Mouse (Mus musculus): ENCODE results near the gene Erp44. TPM values are rescaled to one million over a fixed set of nuclear protein-coding genes. Genes with fewer than 3 reads are reported as not detected.

Gene Erp44
- polyA plus RNA-seq, 1 experiment from 2014 or later: 84.5 TPM

DNA sequence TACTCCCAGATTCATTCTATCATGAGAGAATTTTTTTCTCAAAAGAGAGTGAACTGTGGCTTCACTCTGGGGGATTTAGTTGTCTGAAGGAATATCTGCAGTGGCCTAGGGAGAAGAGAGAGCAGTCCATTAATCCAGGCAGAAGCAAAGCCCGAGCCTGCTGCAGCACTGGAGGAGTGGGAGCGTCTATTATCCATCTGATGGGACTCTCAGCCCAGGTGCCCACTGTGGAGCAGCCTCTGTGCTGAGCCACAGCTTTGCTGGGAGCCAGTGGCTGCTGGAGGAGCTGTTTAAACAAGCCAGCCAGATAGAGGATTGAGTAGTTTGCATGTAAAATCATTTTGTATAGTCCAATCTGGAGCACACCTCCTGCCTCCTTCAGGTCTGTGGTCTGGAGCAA is 98.4 kb downstream of the Erp44 start:
- H3K9ac ChIP-seq (replicated peaks; ENCODE audit: low read length): no peak overlapping the region
- no peaks in the 10 kb centered on the region for H3K27me3 ChIP-seq (ENCODE audit: control insufficient read depth, insufficient read depth, low read length)
- H3K4me3 ChIP-seq (ENCODE audit: low read depth, low read length): no peak overlapping the region
- DNase-seq (ENCODE audit: low spot score) (no peak), ATAC-seq (replicated peaks; ENCODE audit: insufficient number of reproducible peaks, low FRiP score, low TSS enrichment, low read depth) (no peak)
- no peaks in the 10 kb centered on the region for H3K9me3 ChIP-seq (replicated peaks; ENCODE audit: control insufficient read depth, low read length)
- no peak overlapping the region for H3K4me2 ChIP-seq (ENCODE audit: low read depth, low read length)
- H3K36me3 ChIP-seq (replicated peaks; ENCODE audit: control insufficient read depth, insufficient read depth, low read depth, low read length): no peaks in the 10 kb centered on the region
- H3K4me1 ChIP-seq (ENCODE audit: control insufficient read depth, insufficient read depth, low read length): no peaks in the 10 kb centered on the region
- WGBS: 13% methylated on average over 2 of the region's 2 CpGs
- H3K27ac ChIP-seq (replicated peaks; ENCODE audit: low read depth, low read length): no peak overlapping the region

DNA sequence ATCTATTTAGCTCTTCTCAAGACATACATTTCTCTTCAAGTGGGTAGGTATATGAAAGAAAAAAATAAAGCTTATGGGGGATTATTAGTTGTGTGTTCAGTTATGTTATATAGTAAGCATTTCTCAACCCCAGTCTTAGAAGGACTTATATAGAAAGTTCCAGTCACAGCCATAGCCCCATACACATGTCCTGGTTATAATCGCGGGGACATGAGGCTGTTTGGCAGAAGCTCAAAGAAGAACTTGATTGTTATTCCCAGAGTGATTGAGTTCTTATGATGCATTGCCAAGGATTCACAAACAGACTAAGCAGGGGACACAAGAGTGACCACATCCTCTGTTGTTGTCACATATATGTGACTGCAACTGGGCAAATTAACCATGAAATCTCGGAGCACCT is 103.7 kb downstream of the Erp44 start:
- DNase-seq (ENCODE audit: low spot score) (no peak), ATAC-seq (replicated peaks; ENCODE audit: insufficient number of reproducible peaks, low FRiP score, low TSS enrichment, low read depth) (no peak)
- WGBS: 92% methylated on average over 3 of the region's 3 CpGs
- no peak overlapping the region for H3K27ac ChIP-seq (replicated peaks; ENCODE audit: low read depth, low read length)
- no peaks in the 10 kb centered on the region for H3K27me3 ChIP-seq (ENCODE audit: control insufficient read depth, insufficient read depth, low read length)
- no peaks in the 10 kb centered on the region for H3K4me1 ChIP-seq (ENCODE audit: control insufficient read depth, insufficient read depth, low read length)
- no peaks in the 10 kb centered on the region for H3K36me3 ChIP-seq (replicated peaks; ENCODE audit: control insufficient read depth, insufficient read depth, low read depth, low read length)
- no peak overlapping the region for H3K4me3 ChIP-seq (ENCODE audit: low read depth, low read length)
- H3K4me2 ChIP-seq (ENCODE audit: low read depth, low read length): no peak overlapping the region
- no peaks in the 10 kb centered on the region for H3K9me3 ChIP-seq (replicated peaks; ENCODE audit: control insufficient read depth, low read length)
- H3K9ac ChIP-seq (replicated peaks; ENCODE audit: low read length): no peak overlapping the region

DNA sequence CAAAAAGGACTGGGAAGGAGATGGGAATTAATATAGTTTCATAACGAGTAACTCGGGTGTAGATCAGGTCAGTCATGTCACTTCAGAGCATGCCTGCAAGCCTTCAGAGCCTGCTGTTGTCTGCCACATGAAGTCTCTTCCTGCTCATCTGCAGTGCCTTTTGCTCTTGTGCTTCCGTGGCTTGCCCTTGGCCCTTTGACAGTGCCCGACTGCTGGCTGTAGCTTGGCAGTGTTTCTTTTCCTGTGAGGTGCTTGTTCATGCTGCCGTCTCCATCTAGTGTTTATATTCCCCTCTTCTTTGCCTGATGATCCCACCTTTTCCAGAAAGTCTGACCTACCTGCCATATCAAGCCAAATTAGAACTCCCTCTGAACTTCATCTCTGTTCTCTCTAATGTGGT is 115.5 kb downstream of the Erp44 start:
- Histone ChIP-seq H3K4me1 (ENCODE audit: control insufficient read depth, insufficient read depth, low read length) (no peaks in the 10 kb centered on the region), H3K27me3 (ENCODE audit: control insufficient read depth, insufficient read depth, low read length) (no peaks in the 10 kb centered on the region), H3K9me3 (replicated peaks; ENCODE audit: control insufficient read depth, low read length) (no peaks in the 10 kb centered on the region), H3K27ac (replicated peaks; ENCODE audit: low read depth, low read length) (no peak overlapping the region), H3K4me3 (ENCODE audit: low read depth, low read length) (no peak overlapping the region), H3K4me2 (ENCODE audit: low read depth, low read length) (no peak overlapping the region), H3K36me3 (replicated peaks; ENCODE audit: control insufficient read depth, insufficient read depth, low read depth, low read length) (no peaks in the 10 kb centered on the region), H3K9ac (replicated peaks; ENCODE audit: low read length) (no peak overlapping the region)
- ATAC-seq (replicated peaks; ENCODE audit: insufficient number of reproducible peaks, low FRiP score, low TSS enrichment, low read depth) (no peak), DNase-seq (ENCODE audit: low spot score) (no peak)
- WGBS: 86% methylated on average over 5 of the region's 5 CpGs

DNA sequence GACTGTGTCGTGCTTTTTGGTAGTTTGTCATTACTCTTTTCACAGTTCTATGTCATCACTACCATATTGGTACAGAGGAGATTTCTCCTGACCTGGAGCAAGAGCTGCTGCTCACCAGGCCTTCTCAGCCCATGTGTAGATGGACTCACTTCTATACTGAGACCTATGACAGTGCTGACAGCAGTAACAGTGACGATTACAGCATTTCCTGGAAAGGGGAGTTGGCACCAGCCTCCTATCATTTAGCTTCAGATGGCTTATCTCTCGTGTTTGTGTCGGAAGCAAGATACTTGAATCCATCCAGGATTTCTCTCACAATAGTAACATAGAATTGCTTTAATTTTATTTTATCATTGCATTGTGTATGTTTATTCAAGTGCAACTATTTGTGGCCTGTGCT is 119.0 kb downstream of the Erp44 start:
- H3K9me3 ChIP-seq (replicated peaks; ENCODE audit: control insufficient read depth, low read length): no peaks in the 10 kb centered on the region
- no peaks in the 10 kb centered on the region for H3K27me3 ChIP-seq (ENCODE audit: control insufficient read depth, insufficient read depth, low read length)
- no peak overlapping the region for H3K27ac ChIP-seq (replicated peaks; ENCODE audit: low read depth, low read length)
- H3K36me3 ChIP-seq (replicated peaks; ENCODE audit: control insufficient read depth, insufficient read depth, low read depth, low read length): no peaks in the 10 kb centered on the region
- H3K9ac ChIP-seq (replicated peaks; ENCODE audit: low read length): no peak overlapping the region
- DNase-seq (ENCODE audit: low spot score): no peak
- H3K4me3 ChIP-seq (ENCODE audit: low read depth, low read length): no peak overlapping the region
- no peaks in the 10 kb centered on the region for H3K4me1 ChIP-seq (ENCODE audit: control insufficient read depth, insufficient read depth, low read length)
- WGBS: 83% methylated on average over 4 of the region's 4 CpGs
- H3K4me2 ChIP-seq (ENCODE audit: low read depth, low read length): no peak overlapping the region
- ATAC-seq (replicated peaks; ENCODE audit: insufficient number of reproducible peaks, low FRiP score, low TSS enrichment, low read depth): no peak

DNA sequence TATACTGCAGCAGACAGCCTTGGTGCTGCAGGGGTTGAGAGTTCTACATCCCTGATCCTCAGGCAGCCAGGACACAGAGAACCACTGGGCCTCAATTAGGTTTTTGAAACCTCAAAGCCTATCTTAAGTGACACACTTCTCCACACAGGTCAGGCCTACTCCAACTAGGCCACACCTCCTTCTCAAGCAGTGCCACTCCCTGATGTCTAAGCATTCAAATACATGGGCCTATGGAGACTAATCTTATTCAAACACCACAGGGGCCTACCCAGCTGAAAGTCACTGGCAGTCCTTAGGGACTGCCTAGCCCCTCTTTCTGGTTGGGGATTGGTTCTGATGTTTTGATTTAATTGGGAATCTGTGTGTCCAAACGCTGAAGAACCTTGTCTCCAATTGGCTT is 123.5 kb downstream of the Erp44 start:
- H3K4me1 ChIP-seq (ENCODE audit: control insufficient read depth, insufficient read depth, low read length): no peaks in the 10 kb centered on the region
- no peak for DNase-seq (ENCODE audit: low spot score)
- H3K4me3 ChIP-seq (ENCODE audit: low read depth, low read length): no peak overlapping the region
- no peak overlapping the region for H3K4me2 ChIP-seq (ENCODE audit: low read depth, low read length)
- H3K9me3 ChIP-seq (replicated peaks; ENCODE audit: control insufficient read depth, low read length): no peaks in the 10 kb centered on the region
- no peak overlapping the region for H3K27ac ChIP-seq (replicated peaks; ENCODE audit: low read depth, low read length)
- 75% methylated on average over 1 of the region's 1 CpGs for WGBS
- H3K36me3 ChIP-seq (replicated peaks; ENCODE audit: control insufficient read depth, insufficient read depth, low read depth, low read length): no peaks in the 10 kb centered on the region
- H3K27me3 ChIP-seq (ENCODE audit: control insufficient read depth, insufficient read depth, low read length): no peaks in the 10 kb centered on the region
- no peak for ATAC-seq (replicated peaks; ENCODE audit: insufficient number of reproducible peaks, low FRiP score, low TSS enrichment, low read depth)
- H3K9ac ChIP-seq (replicated peaks; ENCODE audit: low read length): no peak overlapping the region

DNA sequence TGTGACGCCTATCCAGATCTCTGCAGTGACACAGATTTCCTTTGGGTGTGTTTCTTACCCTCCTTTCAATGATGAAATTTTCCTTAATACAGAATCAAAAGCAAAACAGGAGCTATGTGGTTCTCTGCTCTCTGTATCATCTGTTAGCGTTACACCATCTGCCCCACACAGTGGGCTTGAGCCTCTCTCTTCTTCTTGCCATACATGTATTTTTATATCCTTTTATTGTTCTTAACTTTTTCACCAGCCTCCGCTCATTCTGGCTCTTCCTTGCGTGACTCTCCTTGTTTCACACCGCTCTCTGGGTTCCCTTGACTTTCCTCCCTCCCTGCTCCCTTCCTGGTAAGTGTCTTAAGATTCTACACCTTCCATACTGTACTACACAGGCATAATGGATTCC is 126.1 kb downstream of the Erp44 start:
- no peak for ATAC-seq (replicated peaks; ENCODE audit: insufficient number of reproducible peaks, low FRiP score, low TSS enrichment, low read depth)

DNA sequence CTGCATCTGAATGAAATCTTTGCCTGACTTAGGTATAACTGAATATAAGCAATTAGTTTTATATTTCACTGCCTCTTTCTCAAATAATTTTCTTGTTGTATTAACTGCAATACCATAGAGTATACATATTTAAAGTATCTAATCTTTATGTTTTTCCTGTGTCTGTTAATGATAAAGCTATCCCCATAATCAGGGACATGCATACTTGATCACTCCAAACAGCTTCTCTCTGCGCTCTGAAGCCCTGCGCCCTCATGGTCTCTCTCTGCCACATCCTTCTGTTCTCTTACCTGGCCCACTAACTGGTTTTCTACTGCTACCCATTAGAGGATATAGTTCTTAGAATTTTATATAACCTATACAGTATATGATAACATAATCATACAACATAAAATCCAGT is 129.9 kb downstream of the Erp44 start:
- ATAC-seq (replicated peaks; ENCODE audit: insufficient number of reproducible peaks, low FRiP score, low TSS enrichment, low read depth) (no peak), DNase-seq (ENCODE audit: low spot score) (no peak)
- no peaks in the 10 kb centered on the region for H3K27me3 ChIP-seq (ENCODE audit: control insufficient read depth, insufficient read depth, low read length)
- H3K9me3 ChIP-seq (replicated peaks; ENCODE audit: control insufficient read depth, low read length): no peaks in the 10 kb centered on the region
- no peak overlapping the region for H3K4me3 ChIP-seq (ENCODE audit: low read depth, low read length)
- H3K4me1 ChIP-seq (ENCODE audit: control insufficient read depth, insufficient read depth, low read length): no peaks in the 10 kb centered on the region
- H3K4me2 ChIP-seq (ENCODE audit: low read depth, low read length): no peak overlapping the region
- H3K27ac ChIP-seq (replicated peaks; ENCODE audit: low read depth, low read length): no peak overlapping the region
- 81% methylated on average over 2 of the region's 2 CpGs for WGBS
- H3K9ac ChIP-seq (replicated peaks; ENCODE audit: low read length): no peak overlapping the region
- no peaks in the 10 kb centered on the region for H3K36me3 ChIP-seq (replicated peaks; ENCODE audit: control insufficient read depth, insufficient read depth, low read depth, low read length)

More for the DNA sequence above, 126.1 kb downstream of the Erp44 start:
- no peak overlapping the region for H3K27ac ChIP-seq (replicated peaks; ENCODE audit: low read depth, low read length)
- no peak overlapping the region for H3K9ac ChIP-seq (replicated peaks; ENCODE audit: low read length)
- no peaks in the 10 kb centered on the region for H3K36me3 ChIP-seq (replicated peaks; ENCODE audit: control insufficient read depth, insufficient read depth, low read depth, low read length)
- H3K9me3 ChIP-seq (replicated peaks; ENCODE audit: control insufficient read depth, low read length): no peaks in the 10 kb centered on the region
- H3K4me1 ChIP-seq (ENCODE audit: control insufficient read depth, insufficient read depth, low read length): no peaks in the 10 kb centered on the region
- H3K4me3 ChIP-seq (ENCODE audit: low read depth, low read length): no peak overlapping the region
- no peak for DNase-seq (ENCODE audit: low spot score)
- H3K27me3 ChIP-seq (ENCODE audit: control insufficient read depth, insufficient read depth, low read length): no peaks in the 10 kb centered on the region
- WGBS: 86% methylated on average over 5 of the region's 5 CpGs
- H3K4me2 ChIP-seq (ENCODE audit: low read depth, low read length): no peak overlapping the region
